Mouse (Mus musculus): ENCODE measurements at regions not wholly inside any gene's neighbourhood (a gene's known extent, or its start where the extent isn't known, plus 50 kb on each side); places are given as distances from the start of the nearest gene placed in this dataset.

GRCm38 (mm10) chr1:95744446-95744845 lies 77.1 kb upstream of the St8sia4 start:
- H3K36me3 ChIP-seq (replicated peaks; ENCODE audit: control insufficient read depth, insufficient read depth, low read length), result no peaks in the 10 kb centered on the region
- 35% methylated on average over 2 of the region's 2 CpGs for WGBS
- TF ChIP-seq EP300 (IDR thresholded peaks at IDR 0.05; ENCODE audit: low read depth), result no peak
- no peak for TF ChIP-seq CTCF (IDR thresholded peaks at IDR 0.05; ENCODE audit: low read depth)
- H3K9ac ChIP-seq (replicated peaks; ENCODE audit: low read depth, low read length), result no peak overlapping the region
- DNase-seq (ENCODE audit: low spot score) (no peak), ATAC-seq (ENCODE audit: insufficient read depth, low read depth) (no peak)
- no peak overlapping the region for H3K4me2 ChIP-seq (ENCODE audit: low read depth, low read length)
- H3K4me1 ChIP-seq (ENCODE audit: control insufficient read depth, insufficient read depth), result no peaks in the 10 kb centered on the region
- no peaks in the 10 kb centered on the region for H3K27me3 ChIP-seq (ENCODE audit: control insufficient read depth, insufficient read depth, low read length)
- no peaks in the 10 kb centered on the region for H3K9me3 ChIP-seq (replicated peaks; ENCODE audit: control insufficient read depth, low read length)
- no peak overlapping the region for H3K4me3 ChIP-seq (ENCODE audit: low read depth, low read length)
- no peak overlapping the region for H3K27ac ChIP-seq (ENCODE audit: low read depth)

DNA sequence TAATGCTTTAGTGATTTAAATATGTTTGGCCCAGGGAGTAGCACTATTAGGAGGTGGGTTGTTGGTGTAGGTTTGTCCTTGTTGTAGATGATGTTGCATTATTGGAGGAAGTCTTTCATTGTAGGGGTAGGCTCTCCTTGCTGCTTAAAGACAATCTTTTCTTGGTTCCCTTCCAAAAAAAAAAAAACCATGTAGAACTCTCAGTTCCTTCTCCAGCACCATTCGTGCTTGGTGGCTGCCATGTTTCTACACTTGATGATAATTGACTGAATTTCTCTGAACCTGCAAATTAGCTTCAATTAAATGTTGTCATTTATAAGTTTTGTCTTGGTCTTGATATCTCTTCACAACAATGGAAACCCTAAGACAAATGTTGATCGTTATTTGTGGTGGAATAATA lies 76.0 kb upstream of the St8sia4 start:
- H3K4me3 ChIP-seq (ENCODE audit: low read depth, low read length), result no peak overlapping the region
- H3K9ac ChIP-seq (replicated peaks; ENCODE audit: low read depth, low read length), result no peak overlapping the region
- 71% methylated on average over 2 of the region's 2 CpGs for WGBS
- H3K36me3 ChIP-seq (replicated peaks; ENCODE audit: control insufficient read depth, insufficient read depth, low read length), result no peaks in the 10 kb centered on the region
- H3K4me1 ChIP-seq (ENCODE audit: control insufficient read depth, insufficient read depth), result no peaks in the 10 kb centered on the region
- no peak for ATAC-seq (ENCODE audit: insufficient read depth, low read depth)
- no peaks in the 10 kb centered on the region for H3K27me3 ChIP-seq (ENCODE audit: control insufficient read depth, insufficient read depth, low read length)
- H3K4me2 ChIP-seq (ENCODE audit: low read depth, low read length), result no peak overlapping the region
- no peak for DNase-seq (ENCODE audit: low spot score)
- no peak for TF ChIP-seq EP300 (IDR thresholded peaks at IDR 0.05; ENCODE audit: low read depth)
- no peak overlapping the region for H3K27ac ChIP-seq (ENCODE audit: low read depth)
- H3K9me3 ChIP-seq (replicated peaks; ENCODE audit: control insufficient read depth, low read length), result no peaks in the 10 kb centered on the region

DNA sequence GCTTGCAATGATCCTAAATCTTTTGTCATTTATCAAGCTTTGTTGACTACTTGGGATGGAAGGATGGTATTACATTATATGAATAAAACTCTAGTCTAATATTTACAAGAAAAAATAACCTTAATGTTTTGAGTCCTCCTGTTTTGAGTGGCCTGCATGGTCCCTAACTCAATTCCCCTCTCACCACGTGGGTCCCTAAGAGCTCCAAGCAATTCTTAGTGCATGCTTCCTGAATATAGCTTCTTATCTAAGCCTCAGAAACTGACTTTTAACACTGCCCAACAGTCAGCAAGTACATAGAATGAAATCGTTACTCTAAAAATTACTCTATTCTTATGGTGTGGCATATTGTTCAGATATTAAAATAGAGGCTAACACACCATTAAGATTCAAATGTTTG lies 52.1 kb upstream of the St8sia4 start:
- Histone ChIP-seq H3K4me1 (ENCODE audit: control insufficient read depth, insufficient read depth) (no peaks in the 10 kb centered on the region), H3K4me3 (ENCODE audit: low read depth, low read length) (no peak overlapping the region), H3K9ac (replicated peaks; ENCODE audit: low read depth, low read length) (no peak overlapping the region), H3K27me3 (ENCODE audit: control insufficient read depth, insufficient read depth, low read length) (no peaks in the 10 kb centered on the region), H3K36me3 (replicated peaks; ENCODE audit: control insufficient read depth, insufficient read depth, low read length) (no peaks in the 10 kb centered on the region), H3K4me2 (ENCODE audit: low read depth, low read length) (no peak overlapping the region), H3K9me3 (replicated peaks; ENCODE audit: control insufficient read depth, low read length) (no peaks in the 10 kb centered on the region), H3K27ac (ENCODE audit: low read depth) (no peak overlapping the region)
- no peak for DNase-seq (ENCODE audit: low spot score)
- TF ChIP-seq CTCF (IDR thresholded peaks at IDR 0.05; ENCODE audit: low read depth), result no peak
- no peak for TF ChIP-seq EP300 (IDR thresholded peaks at IDR 0.05; ENCODE audit: low read depth)
- WGBS, result 46% methylated on average over 2 of the region's 2 CpGs
- no peak for ATAC-seq (ENCODE audit: insufficient read depth, low read depth)

DNA sequence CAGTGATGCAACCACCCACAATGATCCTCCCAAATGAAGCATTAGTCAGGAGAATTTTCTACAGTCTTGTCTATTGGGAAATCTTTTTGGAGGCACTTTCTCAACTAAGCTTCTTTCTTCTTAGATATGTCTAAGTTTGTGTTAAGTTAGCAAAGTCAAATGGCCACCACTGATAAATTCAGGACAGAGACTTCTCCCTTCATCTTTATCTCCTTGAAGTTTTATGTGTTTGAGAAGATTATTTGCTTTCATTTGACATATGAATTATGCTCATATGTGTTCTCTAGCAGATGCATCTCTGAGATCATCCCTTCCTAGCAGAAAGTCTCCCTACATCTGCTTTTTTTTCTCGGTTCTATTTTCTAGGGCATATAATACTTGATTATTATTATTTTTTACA lies 51.4 kb upstream of the St8sia4 start:
- DNase-seq (ENCODE audit: low spot score) (no peak), ATAC-seq (ENCODE audit: insufficient read depth, low read depth) (no peak)
- Histone ChIP-seq H3K4me3 (ENCODE audit: low read depth, low read length) (no peak overlapping the region), H3K4me2 (ENCODE audit: low read depth, low read length) (no peak overlapping the region), H3K27ac (ENCODE audit: low read depth) (no peak overlapping the region), H3K9me3 (replicated peaks; ENCODE audit: control insufficient read depth, low read length) (no peaks in the 10 kb centered on the region), H3K27me3 (ENCODE audit: control insufficient read depth, insufficient read depth, low read length) (no peaks in the 10 kb centered on the region), H3K36me3 (replicated peaks; ENCODE audit: control insufficient read depth, insufficient read depth, low read length) (no peaks in the 10 kb centered on the region), H3K4me1 (ENCODE audit: control insufficient read depth, insufficient read depth) (no peaks in the 10 kb centered on the region), H3K9ac (replicated peaks; ENCODE audit: low read depth, low read length) (no peak overlapping the region)
- TF ChIP-seq EP300 (IDR thresholded peaks at IDR 0.05; ENCODE audit: low read depth) (no peak), CTCF (IDR thresholded peaks at IDR 0.05; ENCODE audit: low read depth) (no peak)
- WGBS, result 77% methylated on average over 1 of the region's 1 CpGs
